Comparison of ENCODE assay signal across 8 mouse cellular contexts in the genomic region with DNA sequence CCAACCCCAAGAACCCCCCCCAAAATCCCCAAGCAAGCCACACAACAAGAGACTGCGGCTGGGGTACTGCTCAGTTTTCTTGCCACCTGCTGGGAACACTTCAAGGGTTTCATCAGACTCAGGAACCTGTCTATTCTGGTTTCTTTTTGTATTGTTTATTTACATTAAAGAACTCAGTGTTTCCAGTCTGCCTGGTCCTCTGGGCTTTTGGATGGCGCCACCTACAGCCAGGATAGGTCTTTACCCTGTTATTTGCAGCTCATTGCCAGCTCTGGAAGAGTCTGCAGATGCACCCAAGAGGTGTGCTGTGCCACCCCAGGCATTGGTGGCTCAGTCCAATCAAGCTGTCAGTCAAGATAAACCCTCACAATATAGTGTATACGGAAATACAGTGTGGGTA. TPM values are rescaled to one million over a fixed set of nuclear protein-coding genes. Genes with fewer than 3 reads are reported as not detected.
DNase-seq lines count a peak whose midpoint lies in the region; ATAC-seq and TF ChIP-seq lines count a peak whose summit lies in the region.

No protein-coding gene starts in this region.

- no peak for ATAC-seq in midbrain, postnatal 0 days (ENCODE audit: low FRiP score)
- no peak for ATAC-seq in midbrain, embryonic 15.5 days (replicated peaks)

- H3K4me2 ChIP-seq in midbrain, postnatal 0 days (ENCODE audit: low read depth, low read length, poor library complexity, severe bottlenecking) = no peak overlapping the region
- H3K4me2 ChIP-seq in midbrain, embryonic 15.5 days = no peak overlapping the region

- no peak overlapping the region for H3K4me3 ChIP-seq in midbrain, postnatal 0 days (ENCODE audit: low read depth, low read length)
- H3K4me3 ChIP-seq in midbrain, embryonic 15.5 days = no peak overlapping the region
- no peak overlapping the region for H3K4me3 ChIP-seq in forebrain, embryonic 10.5 days

- peak; percentile 20 for DNase-seq in midbrain, postnatal 0 days (ENCODE audit: low spot score)
- DNase-seq in T-cell, adult 2 months (ENCODE audit: low spot score) = peak; percentile 82
- peak; percentile 62 for DNase-seq in embryo, embryonic 10 days (ENCODE audit: low spot score)
- DNase-seq in heart, postnatal 36 days = peak; percentile 70
- peak; percentile 77 for DNase-seq in lung, postnatal 14 days
- peak; percentile 87 for DNase-seq in thymus, postnatal 0 days (ENCODE audit: low spot score)
- no peak for DNase-seq in forebrain, embryonic 10.5 days (ENCODE audit: extremely low spot score, low spot score)

- 51% methylated on average over 3 of the region's 3 CpGs for WGBS in midbrain, postnatal 0 days
- 53% methylated on average over 3 of the region's 3 CpGs for WGBS in midbrain, embryonic 15.5 days
- 59% methylated on average over 3 of the region's 3 CpGs for WGBS in forebrain, embryonic 10.5 days

- H3K9me3 ChIP-seq in midbrain, postnatal 0 days (ENCODE audit: low read length) = no peaks in the 10 kb centered on the region
- H3K9me3 ChIP-seq in midbrain, embryonic 15.5 days = no peaks in the 10 kb centered on the region
- no peaks in the 10 kb centered on the region for H3K9me3 ChIP-seq in forebrain, embryonic 10.5 days

- no peak overlapping the region for H3K27ac ChIP-seq in midbrain, postnatal 0 days (ENCODE audit: low read depth, low read length)
- H3K27ac ChIP-seq in midbrain, embryonic 15.5 days = no peak overlapping the region
- no peak overlapping the region for H3K27ac ChIP-seq in forebrain, embryonic 10.5 days

- intact Hi-C loops in heart, postnatal 36 days (cut with DNase I) = no loop called here

- H3K27me3 ChIP-seq in midbrain, postnatal 0 days (ENCODE audit: insufficient read depth, low read length) = no peaks in the 10 kb centered on the region
- H3K27me3 ChIP-seq in midbrain, embryonic 15.5 days (replicated peaks) = no peaks in the 10 kb centered on the region
- H3K27me3 ChIP-seq in forebrain, embryonic 10.5 days (ENCODE audit: poor library complexity, severe bottlenecking) = no peaks in the 10 kb centered on the region

- no peak overlapping the region for H3K9ac ChIP-seq in midbrain, postnatal 0 days (replicated peaks; ENCODE audit: low read length, poor library complexity, severe bottlenecking)
- H3K9ac ChIP-seq in midbrain, embryonic 15.5 days = no peak overlapping the region

- H3K4me1 ChIP-seq in midbrain, postnatal 0 days (ENCODE audit: insufficient read depth, low read length) = peaks cover 6% of the 10 kb centered on the region; the same call in 1 of the 2 replicates
- H3K4me1 ChIP-seq in midbrain, embryonic 15.5 days = peaks cover 13% of the 10 kb centered on the region
- peaks cover 27% of the 10 kb centered on the region for H3K4me1 ChIP-seq in forebrain, embryonic 10.5 days

- TF ChIP-seq CTCF in midbrain, postnatal 0 days (IDR thresholded peaks at IDR 0.05) = peak; percentile 51

- peaks cover 3% of the 10 kb centered on the region; the same call in 1 of the 2 replicates for H3K36me3 ChIP-seq in midbrain, postnatal 0 days (ENCODE audit: insufficient read depth, low read length)
- H3K36me3 ChIP-seq in midbrain, embryonic 15.5 days (replicated peaks) = no peaks in the 10 kb centered on the region
- peaks cover 15% of the 10 kb centered on the region for H3K36me3 ChIP-seq in forebrain, embryonic 10.5 days (replicated peaks)

RNA-seq across cellular contexts. Expression of gene Ncoa3, which starts 43.3 kb away (rescaled TPM):
- 40.8 and 40.9 TPM in 2 replicates for total RNA-seq in midbrain, postnatal 0 days (2014; rRNA removed)
- 12.6 and 14.9 TPM in 2 replicates for polyA plus RNA-seq in midbrain, postnatal 0 days (2015; fragmentation: Nextera tagmentation; extraction: Ambion mirVana)
- polyA plus RNA-seq in midbrain, embryonic 15.5 days (2015; fragmentation: Nextera tagmentation; extraction: Ambion mirVana) = 16.6 and 16.7 TPM in 2 replicates
- 10 to 100 TPM; 23.0 to 27.1 TPM for total RNA-seq in heart, postnatal 36 days (2021)
- polyA plus RNA-seq in thymus, postnatal 0 days (2015; fragmentation: Nextera tagmentation; extraction: Ambion mirVana) = 18.2 and 20.4 TPM in 2 replicates
- polyA plus RNA-seq in forebrain, embryonic 10.5 days (2016; fragmentation: Nextera tagmentation; extraction: Ambion mirVana) = 14.3 and 15.7 TPM in 2 replicates
